Mouse (Mus musculus) MEL (cell line): ENCODE measurements around the gene Ccdc88b. TPM values are rescaled to one million over a fixed set of nuclear protein-coding genes. Genes with fewer than 3 reads are reported as not detected.

Source experiments
- DNase-seq: peaks from one replicate; pipeline ENCODE4 v3.0.0; 2011; ENCODE audit warnings: low read depth, low spot score
- H3K27ac ChIP-seq: 2 replicates; pipeline ENCODE4 v1.5.1; 2012; ENCODE audit warnings: low read depth, mild to moderate bottlenecking, control low read depth, low read length, moderate library complexity; ENCODE audit not compliant: control insufficient read depth
- H3K27me3 ChIP-seq, 2 experiments: fragments of 150-350 bp in 1 of 2; sonication (generic) in 1 of 2; 2 replicates each; pipeline ENCODE4 v1.6.1; 2012; ENCODE audit warnings: low read length in 2 of 2, mild to moderate bottlenecking in 2 of 2, improper control_type of control experiment in 1 of 2, moderate library complexity in 1 of 2; ENCODE audit not compliant: insufficient read depth in 2 of 2, control insufficient read depth in 1 of 2
- H3K36me3 ChIP-seq, 2 experiments: 2 replicates each; pipeline ENCODE4 v1.6.1; 2012 to 2014; ENCODE audit warnings: low read length in 2 of 2, improper control_type of control experiment in 1 of 2, inconsistent platforms in 1 of 2, mild to moderate bottlenecking in 1 of 2; ENCODE audit not compliant: insufficient read depth in 2 of 2, control insufficient read depth in 1 of 2
- H3K4me1 ChIP-seq, 2 experiments: fragments of 150-350 bp in 1 of 2; sonication (generic) in 1 of 2; 2 replicates each; pipeline ENCODE4 v1.6.1; 2012; ENCODE audit warnings: low read length in 2 of 2, improper control_type of control experiment in 1 of 2, mild to moderate bottlenecking in 1 of 2; ENCODE audit not compliant: insufficient read depth in 2 of 2, control insufficient read depth in 1 of 2
- H3K4me3 ChIP-seq, 2 experiments: fragments of 150-350 bp in 1 of 2; sonication (generic) in 1 of 2; 2 replicates each; pipeline ENCODE4 v1.5.1; 2012; ENCODE audit warnings: low read depth in 2 of 2, low read length in 2 of 2, mild to moderate bottlenecking in 2 of 2, moderate library complexity in 2 of 2, control low read depth in 1 of 2, improper control_type of control experiment in 1 of 2; ENCODE audit not compliant: control insufficient read depth in 1 of 2, insufficient read depth in 1 of 2
- H3K79me2 ChIP-seq: 2 replicates; pipeline ENCODE4 v1.6.1; 2012; ENCODE audit warnings: mild to moderate bottlenecking, low read length, moderate library complexity; ENCODE audit not compliant: control insufficient read depth, poor library complexity, insufficient read depth
- H3K9ac ChIP-seq: 2 replicates; pipeline ENCODE4 v1.6.1; 2012; ENCODE audit warnings: low read depth, mild to moderate bottlenecking, control low read depth, low read length, moderate library complexity; ENCODE audit not compliant: control insufficient read depth, poor library complexity, severe bottlenecking
- H3K9me3 ChIP-seq: fragments of 150-350 bp; sonication (generic); replicated peaks from 2 replicates; pipeline ENCODE4 v1.6.1; 2012; ENCODE audit warnings: mild to moderate bottlenecking, low read length, improper control_type of control experiment, moderate library complexity; ENCODE audit not compliant: insufficient read depth
- CHD1 ChIP-seq: IDR thresholded peaks from 2 replicates; pipeline ENCODE4 v1.6.1; 2012; ENCODE audit warnings: low read depth, mild to moderate bottlenecking, inconsistent platforms, low read length, improper control_type of control experiment
- CHD2 ChIP-seq: IDR thresholded peaks from 2 replicates; pipeline ENCODE4 v1.6.1; 2011; ENCODE audit warnings: low read length, improper control_type of control experiment
- CTCF ChIP-seq, 3 experiments: IDR thresholded peaks in 2 of 3; conservative IDR thresholded peaks in 1 of 3; 2 replicates each; pipeline ENCODE4 v1.5.1; 2011 to 2012; ENCODE audit warnings: low read length in 3 of 3, low read depth in 2 of 3, mild to moderate bottlenecking in 2 of 3, improper control_type of control experiment in 1 of 3, inconsistent platforms in 1 of 3, mixed read lengths in 1 of 3, moderate library complexity in 1 of 3; ENCODE audit not compliant: control insufficient read depth in 1 of 3, insufficient read depth in 1 of 3, poor library complexity in 1 of 3, severe bottlenecking in 1 of 3
- E2F4 ChIP-seq: IDR thresholded peaks from 2 replicates; pipeline ENCODE4 v1.6.1; 2011; ENCODE audit warnings: low read depth, low read length, improper control_type of control experiment, borderline replicate concordance
- ELF1 ChIP-seq: IDR thresholded peaks from 2 replicates; pipeline ENCODE4 v1.6.1; 2014; ENCODE audit warnings: low read depth, mild to moderate bottlenecking, inconsistent platforms, low read length, improper control_type of control experiment, moderate library complexity
- ETS1 ChIP-seq: IDR thresholded peaks from 2 replicates; pipeline ENCODE4 v1.6.1; 2012; ENCODE audit warnings: low read depth, mild to moderate bottlenecking, inconsistent platforms, low read length, improper control_type of control experiment, moderate library complexity
- GABPA ChIP-seq: IDR thresholded peaks from 2 replicates; pipeline ENCODE4 v1.6.1; 2012; ENCODE audit warnings: low read depth, mild to moderate bottlenecking, inconsistent platforms, low read length, improper control_type of control experiment, moderate library complexity
- GATA1 ChIP-seq: IDR thresholded peaks from 2 replicates; pipeline ENCODE4 v1.6.1; 2011; ENCODE audit warnings: low read depth, low read length, improper control_type of control experiment
- JUND ChIP-seq: IDR thresholded peaks from 2 replicates; pipeline ENCODE4 v1.6.1; 2011; ENCODE audit warnings: low read depth, mild to moderate bottlenecking, improper control_type of control experiment, low read length
- KAT2A ChIP-seq: conservative IDR thresholded peaks from 2 replicates; pipeline ENCODE4 v1.6.1; 2012; ENCODE audit warnings: low read depth, low read length, improper control_type of control experiment, inconsistent platforms
- MEF2A ChIP-seq: IDR thresholded peaks from 2 replicates; pipeline ENCODE4 v1.6.1; 2014; ENCODE audit warnings: low read depth, mild to moderate bottlenecking, inconsistent platforms, low read length, improper control_type of control experiment; ENCODE audit not compliant: poor library complexity, insufficient replicate concordance, severe bottlenecking; ENCODE audit errors: extremely low read depth
- MXI1 ChIP-seq: IDR thresholded peaks from 2 replicates; pipeline ENCODE4 v1.6.1; 2011; ENCODE audit warnings: mild to moderate bottlenecking, low read depth, low read length, improper control_type of control experiment
- MYB ChIP-seq: IDR thresholded peaks from 2 replicates; pipeline ENCODE4 v1.6.1; 2011; ENCODE audit warnings: mild to moderate bottlenecking, low read depth, low read length, improper control_type of control experiment
- MYC ChIP-seq: IDR thresholded peaks from 2 replicates; pipeline ENCODE4 v1.6.1; 2011; ENCODE audit warnings: low read depth, mild to moderate bottlenecking, low read length, improper control_type of control experiment, moderate library complexity
- NELFE ChIP-seq: IDR thresholded peaks from 2 replicates; pipeline ENCODE4 v1.6.1; 2011; ENCODE audit warnings: low read depth, low read length, improper control_type of control experiment
- NRF1 ChIP-seq: IDR thresholded peaks from 2 replicates; pipeline ENCODE4 v1.6.1; 2014; ENCODE audit warnings: low read depth, mild to moderate bottlenecking, inconsistent platforms, low read length, improper control_type of control experiment, moderate library complexity; ENCODE audit not compliant: poor library complexity, insufficient read depth, severe bottlenecking
- POLR2A ChIP-seq, 2 experiments: IDR thresholded peaks; 2 replicates each; pipeline ENCODE4 v1.6.1; 2011 to 2012; ENCODE audit warnings: low read length in 2 of 2, mild to moderate bottlenecking in 2 of 2, control low read depth in 1 of 2, improper control_type of control experiment in 1 of 2, low read depth in 1 of 2, moderate library complexity in 1 of 2; ENCODE audit not compliant: control insufficient read depth in 1 of 2, insufficient read depth in 1 of 2, poor library complexity in 1 of 2
- POLR2AphosphoS2 ChIP-seq: IDR thresholded peaks from 2 replicates; pipeline ENCODE4 v1.6.1; 2011; ENCODE audit warnings: low read length, improper control_type of control experiment
- POLR2AphosphoS5 ChIP-seq: IDR thresholded peaks from 2 replicates; pipeline ENCODE4 v1.6.1; 2012; ENCODE audit warnings: low read depth, borderline replicate concordance, mild to moderate bottlenecking, inconsistent platforms, low read length, moderate library complexity, mixed read lengths
- RAD21 ChIP-seq: IDR thresholded peaks from 2 replicates; pipeline ENCODE4 v1.6.1; 2011; ENCODE audit warnings: mild to moderate bottlenecking, low read depth, low read length, improper control_type of control experiment
- USF1 ChIP-seq: IDR thresholded peaks from 2 replicates; pipeline ENCODE4 v1.6.1; 2014; ENCODE audit warnings: low read depth, mild to moderate bottlenecking, inconsistent platforms, low read length, improper control_type of control experiment, moderate library complexity
- USF2 ChIP-seq, 2 experiments: IDR thresholded peaks; 2 replicates each; pipeline ENCODE4 v1.6.1; 2011 to 2012; ENCODE audit warnings: improper control_type of control experiment in 2 of 2, low read length in 2 of 2, borderline replicate concordance in 1 of 2, inconsistent platforms in 1 of 2, low read depth in 1 of 2, mild to moderate bottlenecking in 1 of 2; ENCODE audit not compliant: insufficient read depth in 1 of 2
- ZNF384 ChIP-seq: IDR thresholded peaks from 2 replicates; pipeline ENCODE4 v1.6.1; 2012; ENCODE audit warnings: low read depth, mild to moderate bottlenecking, inconsistent platforms, low read length, improper control_type of control experiment
- polyA plus RNA-seq, 2 experiments: library from polyadenylated mRNA; stranded (reverse) in 1 of 2; unstranded in 1 of 2; fragments of >175 nt in 1 of 2; fragments of >200 nt in 1 of 2; gene quantifications; 2 replicates each; pipeline versions ENCODE4 v1.2.1 to v1.2.4; 2012; ENCODE audit warnings: low replicate concordance in 2 of 2, low read depth in 1 of 2; ENCODE audit not compliant: insufficient read length in 2 of 2, insufficient read depth in 1 of 2, missing spikeins in 1 of 2
- total RNA-seq: library from RNA; depleted of rRNA; stranded (reverse); fragments of 300-350 nt; gene quantifications from 2 replicates; pipeline ENCODE4 v1.2.3, GENCODE M21; 2012

Ccdc88b gene
- total and polyA plus RNA-seq, 3 experiments: 32.4 to 59.8 TPM; not detected in 1

GRCm38 (mm10) chr19:6858031-6858430, at the start of gene Ccdc88b (continued):
- TF ChIP-seq GABPA (no peak), POLR2A (IDR thresholded peaks at IDR 0.05; ENCODE audit: control insufficient read depth in 1 of 2, insufficient read depth in 1 of 2, low read depth in 1 of 2, low read length in 2 of 2, poor library complexity in 1 of 2) (peak; percentile 43 to 85; a peak in 3 of 4 replicates)

- TF ChIP-seq USF1: no peak
- no peak for TF ChIP-seq CHD1
- TF ChIP-seq CHD2: no peak
- TF ChIP-seq MEF2A: no peak
- no peak overlapping the region for H3K4me3 ChIP-seq
- H3K79me2 ChIP-seq: peaks cover 30% of the 10 kb centered on the region
- peaks cover 0 to 10% of the 10 kb centered on the region in 2 experiments for H3K36me3 ChIP-seq
- H3K9me3 ChIP-seq: no peaks in the 10 kb centered on the region
- H3K9ac ChIP-seq: no peak overlapping the region
- no peak for DNase-seq
- no peaks in the 10 kb centered on the region for H3K27me3 ChIP-seq
- H3K4me1 ChIP-seq: peaks cover 0 to 8% of the 10 kb centered on the region in 2 experiments; a peak in 2 of 4 replicates
- no peak overlapping the region for H3K27ac ChIP-seq
Observed at GRCm38 (mm10) chr19:6907094-6907493, 49.1 kb upstream of the Ccdc88b start.

- H3K27me3 ChIP-seq: no peaks in the 10 kb centered on the region
- H3K36me3 ChIP-seq: peaks cover 0 to 8% of the 10 kb centered on the region in 2 experiments; a peak in 3 of 4 replicates
- H3K4me3 ChIP-seq: no peak overlapping the region
- H3K79me2 ChIP-seq: peaks cover 25% of the 10 kb centered on the region
- H3K27ac ChIP-seq: no peak overlapping the region
- no peaks in the 10 kb centered on the region for H3K9me3 ChIP-seq
- TF ChIP-seq RAD21 (no peak), NRF1 (no peak)
- TF ChIP-seq, all 39 proteins: peak for 0
- Histone ChIP-seq H3K9ac (no peak overlapping the region), H3K4me1 (peaks cover 0 to 8% of the 10 kb centered on the region in 2 experiments; a peak in 2 of 4 replicates)
- no peak for DNase-seq
Observed at GRCm38 (mm10) chr19:6906199-6906598, 48.2 kb upstream of the Ccdc88b start.

GRCm38 (mm10) chr19:6905498-6906159, 47.6 kb upstream of the Ccdc88b start:
- Histone ChIP-seq H3K27me3 (no peaks in the 10 kb centered on the region), H3K9ac (no peak overlapping the region), H3K27ac (no peak overlapping the region), H3K79me2 (peaks cover 22% of the 10 kb centered on the region), H3K4me3 (no peak overlapping the region), H3K36me3 (peaks cover 0 to 5% of the 10 kb centered on the region in 2 experiments; a peak in 2 of 4 replicates), H3K9me3 (no peaks in the 10 kb centered on the region), H3K4me1 (peaks cover 0 to 8% of the 10 kb centered on the region in 2 experiments; a peak in 2 of 4 replicates)
- no peak for DNase-seq
- TF ChIP-seq CHD1 (no peak), POLR2AphosphoS5 (no peak), MYC (no peak), NELFE (no peak), ZNF384 (no peak), MEF2A (no peak), JUND (no peak), MYB (no peak), CTCF (IDR thresholded peaks at IDR 0.05 in 2 of 3, conservative IDR thresholded peaks at IDR 0.05 in 1 of 3; ENCODE audit: control insufficient read depth in 1 of 3, insufficient read depth in 1 of 3, low read depth in 2 of 3, low read length in 3 of 3, poor library complexity in 1 of 3, severe bottlenecking in 1 of 3) (no peak), POLR2AphosphoS2 (no peak), ETS1 (no peak), MXI1 (no peak), KAT2A (no peak), GATA1 (no peak), E2F4 (no peak), CHD2 (no peak), ELF1 (no peak), USF2 (IDR thresholded peaks at IDR 0.05; ENCODE audit: borderline replicate concordance in 1 of 2, insufficient read depth in 1 of 2, low read depth in 1 of 2, low read length in 2 of 2) (no peak)
